Mouse (Mus musculus) adrenal gland, postnatal 10 days (tissue): ENCODE results near the gene Adamtsl2. TPM values are rescaled to one million over a fixed set of nuclear protein-coding genes. Genes with fewer than 3 reads are reported as not detected.

Experiments
- DNase-seq: peaks from one replicate; pipeline ENCODE4 v3.0.0; 2021; ENCODE audit warnings: mixed read lengths
- long read RNA-seq, 2 experiments: library from polyadenylated mRNA; stranded (forward); transcript quantifications; one replicate each; pipeline ENCODE4 v2.0.0; 2021
- total RNA-seq, 2 experiments: library from RNA; stranded (reverse); gene quantifications; 2 replicates each; pipeline ENCODE4 v1.2.3; 2021

Gene Adamtsl2
- total RNA-seq: 10 to 100 TPM in 1 of 2 experiments, 1 to 10 TPM in 1; 8.1 to 15.9 TPM
- long read RNA-seq, experiment 1, partial matches to known transcripts: 3 of 7 reads
- long read RNA-seq, experiment 1, other reads (novel, unspliced or antisense): 2 of 7 reads
- long read RNA-seq, experiment 2, partial matches to known transcripts: 0 of 5 reads
- long read RNA-seq, experiment 2, other reads (novel, unspliced or antisense): 1 of 5 reads

DNA sequence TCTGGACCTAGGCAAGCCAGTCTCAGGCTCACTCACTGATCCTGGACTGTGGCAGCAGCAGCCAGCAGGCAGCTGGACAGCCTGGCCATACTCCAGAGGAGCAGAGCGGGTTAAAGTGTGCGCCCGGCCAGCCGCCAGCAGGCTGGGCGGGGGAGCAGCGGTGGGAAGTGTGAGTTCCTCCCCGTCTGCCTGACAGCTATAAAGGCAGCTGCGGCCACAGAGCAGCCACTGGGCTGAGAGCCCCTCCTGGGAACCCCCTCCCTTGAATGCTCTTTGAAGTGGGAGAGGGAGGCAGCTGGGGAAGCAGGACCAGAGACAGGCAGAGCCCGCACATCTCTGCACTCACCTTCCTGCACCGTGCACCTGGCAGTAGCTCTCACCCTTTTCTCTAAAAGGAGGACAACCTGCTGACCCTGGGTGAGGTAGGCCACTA, at the start of gene Adamtsl2:
Adamtsl2 (plus strand) TSS at position 228 of the 433 bp plus-strand sequence.
- DNase-seq: peak; percentile 85

DNA sequence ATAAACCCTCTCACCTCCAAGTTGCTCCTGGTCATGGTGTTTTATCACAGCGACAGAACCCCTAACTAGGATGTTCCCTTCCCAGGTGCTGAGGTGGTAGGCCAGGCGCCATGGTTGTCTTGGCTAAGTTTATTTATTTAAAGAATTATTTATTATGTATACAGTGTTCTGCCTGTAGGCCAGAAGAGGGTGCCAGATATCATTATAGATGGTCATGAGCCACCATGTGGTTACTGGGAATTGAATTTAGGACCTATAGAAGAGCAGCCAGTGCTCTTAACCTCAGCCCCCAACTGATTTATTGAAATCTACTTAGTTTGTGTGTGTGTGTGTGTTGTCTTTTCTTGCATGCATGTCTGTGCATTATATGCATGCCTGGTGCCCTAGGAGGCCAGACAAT, 46.8 kb upstream of the Adamtsl2 start:
- no peak for DNase-seq

DNA sequence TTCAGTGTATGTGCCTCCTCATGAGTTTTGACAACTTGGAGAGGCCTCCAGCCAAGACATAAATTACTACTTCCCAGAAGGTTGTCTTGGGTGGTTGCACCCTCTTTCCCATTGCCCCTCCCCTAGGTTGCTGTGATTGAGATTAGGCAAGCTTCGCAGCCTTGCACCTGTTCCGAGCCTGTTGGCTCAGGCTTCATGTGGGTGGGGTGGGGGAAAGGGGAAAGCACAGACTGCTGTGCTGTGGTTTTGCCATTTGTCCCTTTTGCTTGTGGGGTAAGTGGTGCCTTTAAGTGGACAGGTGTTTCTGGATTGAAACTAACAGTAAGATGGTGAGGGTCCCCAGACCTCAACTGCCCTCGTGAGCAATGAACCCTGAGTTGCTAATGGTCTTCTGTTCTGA, 43.2 kb upstream of the Adamtsl2 start:
- no peak for DNase-seq

DNA sequence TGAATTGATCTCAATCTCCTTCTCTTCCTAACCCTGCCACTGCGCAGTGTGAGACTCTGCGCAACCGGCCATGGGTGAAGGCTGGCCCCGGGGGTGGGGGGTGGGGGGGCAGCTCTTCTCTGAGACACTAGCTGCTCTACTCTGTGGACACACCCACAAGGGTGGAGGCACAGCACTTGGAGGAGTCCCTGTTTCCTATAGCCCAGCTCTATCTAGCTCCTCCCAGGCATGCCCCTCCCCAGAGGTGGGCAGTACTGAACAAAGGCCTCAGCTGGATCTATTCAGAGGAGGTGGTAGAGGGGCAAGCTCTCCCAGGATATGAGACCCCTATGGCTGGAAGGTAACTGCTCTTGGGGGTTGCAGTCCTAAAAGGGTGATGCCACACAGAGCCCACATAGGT, 42.2 kb upstream of the Adamtsl2 start:
- DNase-seq: no peak

- DNase-seq: peak; percentile 82
These were observed 40.6 kb upstream of the Adamtsl2 start for GRCm38 (mm10) chr2:27038596-27038995.

DNA sequence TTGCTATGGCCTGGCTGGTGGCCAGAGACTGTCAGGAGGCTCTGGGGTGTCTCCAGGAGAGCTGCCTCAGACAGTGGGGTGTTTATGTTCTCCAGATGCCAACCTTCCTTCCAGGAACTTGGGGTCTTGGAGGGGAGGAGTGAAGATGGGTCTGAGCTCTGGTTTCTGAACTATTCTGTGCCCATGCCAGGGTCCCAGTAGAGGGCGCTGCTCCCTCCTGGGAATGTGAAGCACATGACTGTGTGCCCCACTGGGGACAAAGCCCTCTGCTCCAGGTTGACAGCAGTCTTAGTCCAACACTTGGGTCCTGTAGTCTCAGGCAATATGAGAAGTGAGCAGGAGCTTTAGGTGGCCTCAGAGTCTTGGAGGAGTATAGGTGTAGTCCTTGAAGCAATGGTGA, 39.9 kb upstream of the Adamtsl2 start:
- DNase-seq: peak; percentile 48

DNA sequence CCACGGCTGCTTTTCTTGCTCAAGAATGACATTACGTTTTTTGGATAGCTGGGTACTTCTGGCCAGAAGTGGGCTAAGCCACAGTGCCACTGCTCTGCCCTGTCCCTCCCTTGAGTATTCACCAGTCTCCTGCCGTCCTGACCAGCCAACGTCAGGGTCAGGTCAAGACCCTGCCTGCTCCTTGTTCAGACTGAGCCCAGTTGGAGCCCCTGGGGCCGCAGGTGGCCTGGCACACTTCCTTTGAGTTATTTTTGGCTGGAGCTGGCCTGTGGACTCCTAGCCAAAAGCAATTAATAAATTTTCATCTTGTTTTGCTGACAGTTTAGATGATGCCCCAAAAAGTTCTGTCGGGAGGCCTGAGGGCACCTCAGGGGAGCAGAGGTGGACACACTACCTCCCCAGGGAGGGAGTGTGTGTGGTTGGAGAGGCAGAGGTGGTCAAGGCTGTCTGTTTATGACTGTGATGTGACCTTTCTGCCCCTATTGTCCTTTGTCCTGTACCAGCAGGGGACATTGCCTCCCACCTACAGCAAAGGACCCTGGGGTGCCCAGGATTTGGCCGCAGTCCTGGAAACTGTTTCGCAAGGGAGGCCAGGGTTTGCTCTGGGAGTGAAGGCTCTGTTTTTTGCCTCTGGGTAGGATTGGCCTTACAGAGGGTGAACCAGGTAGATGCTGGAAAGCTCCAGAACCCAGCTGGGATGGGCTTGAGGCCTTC, 36.9 kb upstream of the Adamtsl2 start:
- DNase-seq: peak; percentile 86

- peak; percentile 91 for DNase-seq
These were observed 35.7 kb upstream of the Adamtsl2 start for GRCm38 (mm10) chr2:27043461-27043860.

DNA sequence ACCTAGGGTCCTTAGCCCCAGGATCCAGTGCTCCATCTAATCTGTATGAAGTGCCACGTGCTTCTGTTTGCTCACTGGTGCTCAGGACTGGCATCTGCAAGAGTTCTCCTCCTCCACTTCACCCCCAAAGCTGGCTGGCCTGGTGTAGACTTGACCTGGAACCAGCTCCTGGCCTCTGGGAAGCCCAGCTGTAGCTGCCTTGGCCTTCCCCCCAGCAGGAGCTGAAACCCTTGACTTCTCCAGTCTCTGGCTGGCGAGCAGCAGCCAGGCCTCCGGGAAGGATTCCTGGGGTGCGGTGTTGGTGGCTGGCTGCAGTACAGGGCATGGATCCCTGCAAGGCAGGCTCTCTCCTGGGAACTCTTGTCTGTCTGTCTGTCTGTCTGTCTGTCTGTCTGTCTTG, 35.0 kb upstream of the Adamtsl2 start:
- DNase-seq: peak; percentile 34

GRCm38 (mm10) chr2:27044641-27045040, 34.5 kb upstream of the Adamtsl2 start:
- no peak for DNase-seq

GRCm38 (mm10) chr2:27045979-27046770, 33.0 kb upstream of the Adamtsl2 start:
- DNase-seq: peak; percentile 51

- DNase-seq: no peak
These were observed 29.8 kb upstream of the Adamtsl2 start for GRCm38 (mm10) chr2:27049408-27049807.

- no peak for DNase-seq
These were observed 20.9 kb upstream of the Adamtsl2 start for GRCm38 (mm10) chr2:27058251-27058650.

DNA sequence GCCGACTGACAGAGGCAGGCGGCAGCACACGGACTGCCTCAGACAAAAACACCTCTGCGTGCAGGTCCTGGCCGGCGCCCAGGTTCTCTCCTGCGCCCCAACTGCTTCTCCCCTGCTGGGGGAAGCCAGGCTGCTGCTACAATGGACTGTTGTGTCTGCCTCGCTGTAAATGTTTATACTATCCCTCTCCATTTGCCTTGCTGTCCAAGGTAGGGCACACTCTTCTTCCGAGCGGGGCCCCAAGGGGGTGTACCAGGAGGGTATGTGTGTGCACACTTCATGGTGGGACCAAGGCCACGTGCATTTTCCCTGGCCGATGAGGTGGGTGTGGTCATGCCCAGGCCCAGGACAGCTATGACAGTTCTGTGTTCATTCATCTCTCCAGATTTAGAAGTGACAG, 20.4 kb upstream of the Adamtsl2 start:
- DNase-seq: no peak

DNA sequence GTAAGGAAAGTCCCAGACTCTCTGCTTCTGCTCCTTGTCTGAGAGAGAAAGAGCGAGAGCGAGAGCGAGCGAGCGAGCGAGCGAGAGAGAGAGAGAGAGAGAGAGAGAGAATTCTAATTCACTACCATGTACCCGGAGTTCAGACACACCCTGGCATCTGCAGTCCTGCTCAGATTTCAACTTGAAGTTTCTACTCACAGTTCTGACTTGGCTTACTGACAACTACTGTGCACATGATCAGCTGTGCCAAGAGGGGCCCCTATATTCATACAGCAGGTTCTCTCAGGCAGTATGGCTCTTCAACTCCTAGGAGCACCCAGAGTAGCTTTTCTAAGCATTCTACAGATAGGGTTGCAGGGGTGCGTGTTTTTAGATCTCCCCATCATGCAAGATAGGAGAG, 20.0 kb upstream of the Adamtsl2 start:
- no peak for DNase-seq

DNA sequence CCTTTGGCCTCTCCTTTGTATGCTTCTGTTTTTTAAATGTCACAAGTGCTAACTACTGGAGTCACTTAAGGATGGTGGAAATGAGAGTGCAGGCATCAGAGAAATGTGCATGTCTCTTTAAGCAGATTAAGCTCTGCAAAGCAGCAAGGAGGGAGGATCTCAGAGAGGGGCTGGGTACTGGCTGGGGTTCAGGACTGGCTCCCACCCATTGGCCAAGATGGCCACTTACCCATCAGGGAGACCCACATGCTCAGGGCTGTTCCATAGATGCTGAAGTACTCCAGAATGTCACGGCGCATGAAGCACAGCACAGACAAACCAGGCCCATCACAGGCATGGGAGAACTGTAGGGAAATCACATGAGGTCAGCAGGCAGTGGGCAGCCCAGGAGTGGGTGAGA, 12.1 kb upstream of the Adamtsl2 start:
- DNase-seq: no peak

DNA sequence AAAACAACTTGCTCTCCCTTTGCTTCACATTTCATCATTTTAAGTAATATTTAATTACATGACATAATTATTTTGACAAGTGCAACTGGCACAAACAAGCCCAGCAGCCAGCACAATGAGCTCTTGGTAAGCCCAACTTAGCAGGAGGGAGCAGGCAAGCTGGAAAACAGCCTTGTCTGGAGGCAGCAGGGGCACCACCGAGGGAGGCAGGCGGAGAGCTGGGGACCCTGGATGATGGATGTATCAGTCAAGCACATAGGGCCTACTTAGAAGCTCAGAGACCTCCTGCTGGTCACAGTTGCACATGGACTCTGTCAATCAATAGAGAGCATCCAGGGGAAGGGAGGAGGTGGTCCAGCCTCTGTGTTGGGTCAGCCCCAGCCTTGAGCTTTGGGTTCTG, 11.2 kb upstream of the Adamtsl2 start:
- DNase-seq: no peak

DNA sequence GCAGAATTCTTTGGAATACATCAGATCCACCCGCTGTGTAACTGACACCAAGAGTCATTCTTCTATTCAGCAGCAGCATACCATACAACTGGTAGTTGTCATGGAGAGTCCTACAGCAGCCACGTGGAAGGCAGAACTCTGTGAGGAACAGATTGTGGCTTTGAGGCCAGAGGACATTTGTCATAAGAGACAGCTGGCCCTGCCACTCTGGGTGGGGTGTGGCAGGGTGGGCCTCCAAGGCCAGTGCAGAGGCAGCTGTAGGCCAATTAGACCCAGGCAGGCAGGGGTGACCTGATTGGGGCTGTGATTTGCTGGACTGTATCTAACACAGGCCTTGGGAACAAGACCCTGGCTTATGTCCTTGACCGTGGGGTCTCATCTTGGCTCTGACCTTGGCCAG, 9.5 kb upstream of the Adamtsl2 start:
- no peak for DNase-seq

DNA sequence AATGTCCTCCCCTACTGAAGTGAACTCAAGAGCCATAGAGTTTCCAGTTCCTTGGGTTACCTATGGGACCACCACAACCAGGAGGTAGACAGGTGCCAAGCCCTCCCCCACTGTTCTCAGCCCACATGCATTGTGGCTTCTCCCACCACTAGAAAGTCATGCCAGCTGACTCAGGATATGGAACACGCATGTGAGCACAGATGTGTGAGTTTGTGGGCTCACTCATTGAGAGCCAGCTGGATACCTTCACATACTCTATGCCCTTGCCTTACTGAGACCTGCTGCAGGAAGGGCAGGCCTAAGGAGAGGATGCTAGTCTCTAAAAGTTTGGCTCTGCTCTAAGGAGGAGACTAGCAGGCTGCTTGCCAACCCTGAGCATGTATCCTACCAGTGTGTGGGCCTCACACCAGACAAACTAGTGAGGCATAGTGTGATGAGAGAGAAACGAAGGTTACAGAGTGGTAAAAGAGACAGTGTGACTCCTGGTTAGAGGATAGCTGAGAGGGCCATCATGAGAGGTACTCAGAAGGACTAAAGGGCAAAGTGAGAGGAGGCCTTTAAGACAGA, 8.8 kb upstream of the Adamtsl2 start:
- DNase-seq: no peak

- peak; percentile 85 for DNase-seq
These were observed 8.0 kb upstream of the Adamtsl2 start for GRCm38 (mm10) chr2:27071137-27071536.

DNA sequence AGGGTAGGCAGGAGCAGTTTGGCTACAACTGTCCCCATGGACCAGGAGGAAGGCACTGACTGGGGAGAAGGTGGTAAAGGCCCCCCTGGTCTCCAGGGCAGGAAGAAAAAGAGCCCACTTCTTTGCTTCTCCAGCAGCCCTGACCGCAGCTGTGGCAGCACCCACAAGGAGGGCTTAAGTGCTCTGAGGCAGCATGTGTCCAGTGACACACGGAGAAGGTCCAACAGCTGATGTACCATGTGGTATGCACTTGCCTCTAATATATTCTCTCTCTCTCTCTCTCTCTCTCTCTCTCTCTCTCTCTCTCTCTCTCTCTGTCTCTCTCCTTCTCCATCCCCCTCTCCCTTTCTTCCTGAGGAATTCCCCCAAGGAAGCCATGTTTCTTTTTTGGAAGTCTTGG, 7.2 kb upstream of the Adamtsl2 start, which contains the start of gene Mymk:
Mymk (minus strand) TSS at position 202 of the 400 bp plus-strand sequence.
- DNase-seq: no peak

DNA sequence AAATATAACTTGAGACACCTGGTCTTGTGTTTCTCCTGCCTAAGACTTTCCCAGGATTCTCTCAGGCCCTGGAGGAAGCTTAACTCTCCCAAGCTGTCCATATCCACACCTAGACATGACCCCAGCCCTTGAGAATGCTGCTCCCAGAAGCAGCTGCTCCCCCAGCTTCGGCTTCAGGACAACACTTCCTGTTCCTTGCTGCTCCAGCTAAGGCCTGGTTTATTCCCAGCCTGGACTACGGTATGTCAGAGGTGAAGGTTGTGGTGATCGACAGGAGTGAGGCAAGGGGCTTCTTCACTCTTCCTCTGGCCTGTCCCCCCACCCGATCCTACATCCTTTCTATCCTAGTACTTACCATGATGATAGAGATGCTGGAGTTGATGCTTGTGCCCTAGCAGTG, 5.8 kb upstream of the Adamtsl2 start:
- DNase-seq: no peak

- DNase-seq: peak; percentile 63
These were observed 4.4 kb upstream of the Adamtsl2 start for GRCm38 (mm10) chr2:27074804-27075203.
